Mouse (Mus musculus): ENCODE data around the gene Sp140. TPM values are rescaled to one million over a fixed set of nuclear protein-coding genes. Genes with fewer than 3 reads are reported as not detected.
"Not testable (repeated sequence)": the region's sequence is repeated elsewhere in the genome, so short reads cannot be mapped to it uniquely, and the experiment has no call there.

The Sp140 gene
- polyA plus RNA-seq, 1 experiment, result 6.0 TPM

DNA sequence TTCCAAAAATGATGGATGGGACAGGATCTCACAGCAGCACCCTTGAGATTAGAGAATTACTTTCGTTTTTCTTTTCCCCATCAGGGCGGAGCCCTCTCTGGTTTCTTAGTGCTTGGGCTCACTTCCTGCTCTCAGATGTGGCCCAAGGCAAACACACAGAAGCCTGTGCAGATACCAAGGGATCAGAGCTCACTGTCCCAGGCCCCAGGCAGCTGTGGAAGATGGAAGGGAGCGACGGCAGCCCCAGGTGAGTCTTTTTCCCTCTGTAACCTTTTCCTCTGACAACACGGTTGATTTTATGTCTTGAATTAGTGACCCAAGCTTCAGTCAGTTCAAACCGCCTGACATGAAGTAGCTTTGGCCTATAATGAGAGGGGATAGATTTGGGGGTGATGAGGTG lies 49.7 kb downstream of the Sp140 start, which contains the start of gene Sp100:
TSS of gene Sp100 (plus strand) at position 108 of the 400 bp plus-strand sequence.
- DNase-seq (ENCODE audit: low read depth), result not testable (repeated sequence)

DNA sequence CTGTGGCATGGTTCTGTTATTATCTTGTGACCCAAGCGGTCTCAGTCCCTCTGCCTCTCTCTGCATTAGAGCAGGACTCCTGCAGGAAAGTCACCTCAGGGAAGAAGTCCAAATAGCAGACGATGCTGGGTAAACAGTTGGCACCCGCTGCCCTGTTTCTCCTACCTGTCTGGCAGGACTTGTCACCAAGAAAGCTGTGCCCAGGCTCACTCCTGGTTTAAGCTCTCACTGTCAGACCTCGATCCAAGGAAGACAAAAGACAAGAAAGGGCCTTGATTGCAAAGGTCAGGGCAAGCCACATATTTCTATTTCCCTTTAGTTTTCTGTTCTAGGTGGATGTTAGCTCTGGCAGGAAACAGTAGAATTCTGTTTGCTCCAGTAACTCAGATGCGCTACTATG lies 50.3 kb downstream of the Sp140 start:
- not testable (repeated sequence) for DNase-seq (ENCODE audit: low read depth)

DNA sequence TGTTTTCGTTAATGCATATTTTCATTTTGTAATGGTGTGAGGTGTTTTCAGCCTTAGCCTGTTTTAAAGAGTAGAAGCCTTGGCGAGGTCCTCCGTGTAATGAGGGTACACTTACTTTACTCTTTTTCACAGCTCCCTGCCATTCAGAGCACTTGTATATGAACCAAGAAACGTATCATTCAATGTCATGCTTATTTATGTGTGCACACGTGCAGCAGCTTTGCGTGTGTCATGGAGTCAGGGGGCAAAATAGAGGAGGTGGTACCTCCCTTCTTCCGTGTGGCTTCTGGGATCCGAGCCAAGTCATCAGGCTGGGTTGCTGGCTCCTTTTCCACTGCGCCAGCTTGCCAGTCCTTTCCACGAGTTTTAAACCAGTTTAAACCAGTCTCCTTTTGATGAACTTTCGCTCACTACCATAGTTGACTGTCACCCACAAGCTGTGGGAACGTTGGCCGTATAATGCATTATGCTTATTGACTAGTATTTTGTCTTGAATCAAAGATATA lies 51.6 kb downstream of the Sp140 start:
- DNase-seq (ENCODE audit: low read depth), result not testable (repeated sequence)

DNA sequence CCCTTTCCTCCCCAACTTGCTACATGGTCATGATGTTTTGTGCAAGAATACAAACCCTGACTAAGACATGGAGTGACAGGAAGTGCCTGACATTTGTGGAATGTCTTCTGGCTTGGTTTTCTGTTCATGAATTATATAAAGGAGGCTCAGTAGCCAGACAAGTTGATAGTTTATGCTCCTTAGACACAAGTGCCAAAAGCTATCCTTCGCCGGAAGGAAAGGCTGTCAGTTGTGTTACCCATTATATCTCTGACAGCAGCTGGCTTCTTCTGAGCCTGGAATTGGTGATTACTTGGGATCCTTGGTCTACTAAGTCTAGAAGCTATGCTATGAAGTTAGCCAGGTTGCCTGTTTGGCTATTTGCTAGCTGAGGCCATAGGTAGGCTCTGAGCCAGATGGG lies 57.0 kb downstream of the Sp140 start:
- not testable (repeated sequence) for DNase-seq (ENCODE audit: low read depth)

DNA sequence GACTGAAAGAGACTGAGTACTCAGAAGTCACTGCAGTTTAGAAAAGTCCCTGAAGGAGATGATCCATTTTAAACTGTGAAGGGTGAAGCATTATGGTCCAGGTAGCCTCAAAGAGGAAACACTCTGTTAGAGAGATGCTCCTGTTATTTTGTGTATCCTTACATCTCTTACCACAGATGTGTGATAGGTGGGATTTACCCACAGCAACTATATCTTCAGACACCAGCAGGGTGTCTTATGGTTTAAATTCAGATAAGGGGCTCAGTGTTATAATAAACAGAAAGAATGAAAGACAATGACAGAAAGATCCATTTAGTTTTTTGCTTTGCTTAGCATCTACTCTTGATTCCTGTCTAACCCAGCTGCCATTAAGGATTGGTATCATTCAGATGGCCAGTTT lies 64.1 kb downstream of the Sp140 start:
- DNase-seq (ENCODE audit: low read depth), result no peak

DNA sequence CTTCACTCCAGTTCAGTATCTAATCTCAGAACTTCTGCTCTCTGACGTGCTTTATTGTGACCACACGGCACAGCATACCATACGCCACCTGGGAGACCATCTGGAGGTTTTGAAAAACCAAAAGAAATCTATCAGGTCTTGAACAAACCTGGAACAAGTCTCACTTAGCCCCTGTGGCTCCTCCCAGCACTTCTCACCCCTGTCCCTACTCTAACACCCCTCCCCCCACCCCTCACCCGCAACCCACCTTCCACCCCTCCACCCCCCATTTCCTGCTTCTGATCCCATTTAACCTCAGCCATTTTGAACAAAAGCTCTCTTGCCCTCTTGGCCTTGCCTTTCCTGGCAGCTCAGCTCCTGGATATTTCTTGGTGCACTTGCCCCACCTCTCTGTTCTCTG lies 80.0 kb downstream of the Sp140 start:
- DNase-seq (ENCODE audit: low read depth), result no peak

DNA sequence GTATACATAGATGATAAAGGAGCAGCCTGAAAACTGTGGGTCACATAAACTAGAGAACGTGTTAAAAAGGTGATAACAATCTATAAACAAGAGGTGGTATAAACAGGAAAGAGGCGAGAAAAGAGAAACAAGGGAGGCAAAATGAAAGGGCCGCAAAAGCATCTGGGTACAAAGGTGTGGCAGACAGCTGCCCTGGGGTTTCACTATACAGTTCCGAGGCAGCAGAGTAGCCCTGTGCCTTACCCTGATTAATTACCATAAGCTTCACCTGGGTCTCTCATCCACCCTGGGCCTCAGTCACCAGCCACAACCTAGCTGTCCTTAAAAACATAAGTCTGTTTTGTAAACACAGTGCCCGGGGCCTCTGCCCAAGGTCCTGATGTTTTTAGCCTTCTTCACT lies 86.5 kb downstream of the Sp140 start:
- DNase-seq (ENCODE audit: low read depth), result no peak

DNA sequence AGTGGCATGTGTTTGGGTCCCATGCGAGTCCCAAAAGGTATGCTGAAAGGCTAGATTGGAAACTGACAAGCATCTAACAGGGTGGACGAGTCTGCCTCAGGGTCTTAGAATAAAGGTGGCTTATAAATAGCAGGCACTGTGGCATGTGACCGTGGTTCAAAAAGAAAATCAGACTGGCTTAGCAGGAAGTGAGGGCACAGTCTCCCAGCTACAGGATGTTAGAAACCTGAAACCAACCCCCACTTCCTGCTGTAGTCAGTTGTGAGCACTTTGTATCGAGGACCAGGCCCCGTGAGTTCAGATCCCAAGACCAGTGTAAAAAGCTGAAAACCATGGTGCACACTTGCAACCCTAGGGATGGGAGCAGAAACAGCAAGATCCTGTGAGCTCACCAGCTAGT lies 87.2 kb downstream of the Sp140 start:
- DNase-seq (ENCODE audit: low read depth), result no peak

DNA sequence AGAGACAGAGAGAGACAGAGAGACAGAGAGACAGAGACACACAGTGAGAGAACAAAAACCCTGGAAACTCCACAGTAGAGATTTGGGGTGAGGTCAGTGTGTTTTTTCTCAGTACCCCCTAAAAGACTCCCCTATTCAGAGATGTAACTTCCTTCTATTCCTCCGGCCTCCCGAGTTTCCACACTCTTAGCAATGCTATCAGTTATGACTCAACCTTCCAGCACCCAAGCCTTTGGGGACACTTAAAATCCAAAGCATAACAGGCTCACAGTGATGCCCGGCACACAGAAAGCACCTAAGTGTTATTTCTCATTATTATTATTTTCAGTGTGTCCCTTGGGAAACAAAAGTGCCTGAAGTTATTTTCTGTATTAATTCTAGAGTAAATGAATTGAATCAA lies 90.4 kb downstream of the Sp140 start:
- DNase-seq (ENCODE audit: low read depth), result no peak

DNA sequence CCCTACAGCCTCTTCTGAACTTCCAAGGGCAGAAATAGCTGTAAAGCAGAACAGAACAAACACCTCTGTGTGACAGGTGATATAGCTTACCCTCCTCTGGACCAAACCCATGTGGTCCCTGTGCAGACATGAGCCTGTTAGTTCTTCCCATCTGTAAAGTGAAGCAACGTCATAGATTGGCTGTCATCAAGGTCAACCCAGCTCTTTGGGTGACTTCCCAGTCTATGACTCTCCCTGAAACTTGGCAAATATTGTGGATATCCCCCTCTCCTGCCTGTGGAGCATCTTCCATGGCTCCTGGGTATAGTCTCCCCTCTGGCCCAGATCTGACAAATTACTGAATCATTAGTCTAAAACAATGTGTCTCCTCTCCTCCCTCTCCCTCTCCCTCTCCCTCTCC lies 92.1 kb downstream of the Sp140 start:
- no peak for DNase-seq (ENCODE audit: low read depth)

DNA sequence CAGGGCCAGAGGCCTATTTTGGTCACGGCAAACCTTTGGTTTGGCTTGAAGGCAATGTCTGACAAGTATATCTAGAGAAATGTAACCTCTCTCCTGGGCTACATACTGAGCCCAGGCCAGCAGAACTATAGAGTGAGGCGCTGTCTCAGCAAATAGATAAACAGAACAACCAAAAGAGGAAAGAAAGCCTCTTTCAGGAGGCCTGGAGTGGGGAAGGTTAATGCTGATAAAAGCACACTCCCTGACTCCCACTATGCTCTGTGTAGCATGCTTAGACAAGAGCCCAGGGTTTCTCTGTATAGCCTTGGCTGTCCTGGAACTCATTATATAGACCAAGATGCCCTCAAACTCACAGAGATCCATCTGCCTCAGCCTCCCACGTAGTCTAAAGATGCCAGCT lies 93.1 kb downstream of the Sp140 start:
- no peak for DNase-seq (ENCODE audit: low read depth)

Other genes starting within 250 kb of the Sp140 start
- gene G530012D18Rik, start 24.7 kb upstream of the Sp140 start, polyA plus RNA-seq (2012; rRNA removed), result not detected in 2 replicates
- gene Sp110, start 1.6 kb upstream of the Sp140 start, polyA plus RNA-seq (2012; rRNA removed), result 5.4 and 7.1 TPM in 2 replicates
- gene Sp100, start 49.6 kb downstream of the Sp140 start, polyA plus RNA-seq (2012; rRNA removed), result 8.9 and 9.4 TPM in 2 replicates
- 1.2 and 1.6 TPM in 2 replicates for gene A630001G21Rik, start 178.3 kb downstream of the Sp140 start, polyA plus RNA-seq (2012; rRNA removed)
- gene Cab39, start 193.1 kb downstream of the Sp140 start, polyA plus RNA-seq (2012; rRNA removed), result 52.5 and 61.4 TPM in 2 replicates

Measured in gonadal fat pad, adult 2 months (tissue).